Mouse (Mus musculus): ENCODE data around the gene Upp2. TPM values are rescaled to one million over a fixed set of nuclear protein-coding genes. Genes with fewer than 3 reads are reported as not detected.

Gene Upp2
- polyA plus RNA-seq, 1 experiment from 2014 or later = 3.0 TPM

- no peak for DNase-seq (ENCODE audit: low spot score)
- H3K9me3 ChIP-seq (replicated peaks) = no peaks in the 10 kb centered on the region
- H3K36me3 ChIP-seq = no peaks in the 10 kb centered on the region
- H3K27ac ChIP-seq (replicated peaks) = no peak overlapping the region
- H3K27me3 ChIP-seq (ENCODE audit: low read depth, poor library complexity, severe bottlenecking) = no peaks in the 10 kb centered on the region
- H3K4me3 ChIP-seq = no peak overlapping the region
- WGBS = 88% methylated on average over 3 of the region's 3 CpGs
- peaks cover 7% of the 10 kb centered on the region; the same call in 1 of the 2 replicates for H3K4me1 ChIP-seq
Observed at GRCm38 (mm10) chr2:58707676-58708075, 140.6 kb downstream of the Upp2 start.

DNA sequence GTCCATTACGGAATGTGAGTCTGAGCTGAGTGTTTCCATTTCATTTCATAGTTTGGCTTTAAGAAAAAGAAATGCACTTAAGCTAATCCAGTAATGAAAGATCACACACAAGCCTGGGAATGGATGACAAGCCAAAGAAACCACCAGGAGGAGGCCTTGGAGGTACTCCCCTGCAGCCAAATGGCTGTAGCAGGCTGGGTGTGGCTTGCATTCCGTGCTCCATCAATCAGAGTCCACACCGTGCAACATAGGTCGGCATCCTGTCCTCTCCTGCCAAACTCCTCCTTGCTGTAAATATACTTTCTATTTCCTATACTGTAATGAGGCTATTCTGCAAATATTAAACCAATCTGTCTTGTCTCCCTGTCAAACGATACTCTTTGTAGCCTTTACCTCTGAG, 143.1 kb downstream of the Upp2 start:
- Histone ChIP-seq H3K27ac (replicated peaks) (no peak overlapping the region), H3K27me3 (ENCODE audit: low read depth, poor library complexity, severe bottlenecking) (no peaks in the 10 kb centered on the region), H3K4me3 (no peak overlapping the region), H3K9me3 (replicated peaks) (no peaks in the 10 kb centered on the region), H3K4me1 (no peaks in the 10 kb centered on the region), H3K36me3 (no peaks in the 10 kb centered on the region)
- 84% methylated on average over 5 of the region's 5 CpGs for WGBS
- DNase-seq (ENCODE audit: low spot score) = no peak

DNA sequence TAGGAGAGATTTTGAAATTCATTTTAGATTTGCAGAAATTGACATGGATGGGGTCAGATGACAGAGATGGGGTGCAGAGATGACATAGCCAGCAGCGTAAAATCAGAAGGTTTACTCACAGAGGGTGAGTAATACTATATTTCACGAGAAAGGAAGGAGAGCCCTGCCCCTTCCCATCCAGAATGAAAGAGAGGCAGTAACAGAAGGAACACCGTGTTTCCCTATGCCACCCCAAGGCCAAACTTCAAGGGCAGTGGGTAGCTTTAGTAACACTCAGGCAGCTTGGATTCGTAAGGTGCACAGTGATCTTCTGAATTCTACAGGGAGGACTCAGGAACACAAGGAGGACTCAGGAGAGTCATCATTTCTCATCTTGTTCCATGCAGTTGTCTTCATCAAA, 144.0 kb downstream of the Upp2 start:
- Histone ChIP-seq H3K36me3 (no peaks in the 10 kb centered on the region), H3K4me3 (no peak overlapping the region), H3K9me3 (replicated peaks) (no peaks in the 10 kb centered on the region), H3K27ac (replicated peaks) (no peak overlapping the region), H3K27me3 (ENCODE audit: low read depth, poor library complexity, severe bottlenecking) (no peaks in the 10 kb centered on the region), H3K4me1 (no peaks in the 10 kb centered on the region)
- WGBS = 90% methylated on average over 4 of the region's 4 CpGs
- no peak for DNase-seq (ENCODE audit: low spot score)

- Histone ChIP-seq H3K4me3 (no peak overlapping the region), H3K9me3 (replicated peaks) (no peaks in the 10 kb centered on the region), H3K27me3 (ENCODE audit: low read depth, poor library complexity, severe bottlenecking) (no peaks in the 10 kb centered on the region), H3K36me3 (no peaks in the 10 kb centered on the region), H3K4me1 (no peaks in the 10 kb centered on the region), H3K27ac (replicated peaks) (no peak overlapping the region)
- DNase-seq (ENCODE audit: low spot score) = no peak
- 81% methylated on average over 2 of the region's 2 CpGs for whole genome bisulfite sequencing
Observed at GRCm38 (mm10) chr2:58711491-58711890, 144.4 kb downstream of the Upp2 start.

DNA sequence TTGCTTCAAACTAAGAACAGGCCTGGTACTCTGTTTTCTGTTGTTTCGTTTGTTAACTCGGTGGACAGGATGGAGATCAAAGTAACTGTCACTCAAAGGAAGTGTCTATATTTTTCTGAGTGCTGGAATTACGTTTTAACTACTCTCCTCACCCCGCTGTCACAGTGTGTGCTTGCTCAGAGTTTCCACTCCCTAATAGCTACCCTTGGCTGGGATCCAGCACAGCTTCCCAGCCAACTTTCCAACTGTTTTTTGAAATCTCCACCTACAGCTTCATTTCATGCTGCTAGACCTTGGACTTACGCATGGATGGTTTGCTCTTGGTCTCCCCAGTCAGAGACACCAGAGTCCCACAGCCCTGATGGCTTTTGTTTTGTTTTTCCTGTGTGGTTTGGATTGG, 144.8 kb downstream of the Upp2 start:
- no peak for DNase-seq (ENCODE audit: low spot score)

DNA sequence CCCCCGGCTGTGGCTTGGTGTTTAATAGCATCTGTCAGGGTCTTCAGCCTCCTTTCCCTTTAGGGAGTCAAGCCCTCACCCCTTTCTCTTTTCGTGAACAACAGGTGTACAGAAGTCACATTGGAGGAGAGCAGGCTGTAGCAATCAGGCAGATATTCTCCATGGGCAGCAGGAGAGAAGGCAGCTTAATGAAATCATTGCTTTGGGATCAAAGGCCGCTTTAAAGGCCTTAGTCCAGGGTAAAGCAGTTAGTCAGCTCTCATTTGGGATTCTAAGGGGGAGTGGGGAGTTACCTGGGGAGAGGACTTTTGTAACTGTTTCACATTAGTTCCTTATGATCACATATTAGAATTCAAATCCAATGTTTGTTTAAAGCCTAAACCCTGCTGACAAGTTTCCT, 150.8 kb downstream of the Upp2 start:
- DNase-seq (ENCODE audit: low spot score) = no peak
- H3K27ac ChIP-seq (replicated peaks) = no peak overlapping the region
- no peaks in the 10 kb centered on the region for H3K27me3 ChIP-seq (ENCODE audit: low read depth, poor library complexity, severe bottlenecking)
- no peaks in the 10 kb centered on the region for H3K4me1 ChIP-seq
- no peaks in the 10 kb centered on the region for H3K36me3 ChIP-seq
- no peak overlapping the region for H3K4me3 ChIP-seq
- whole genome bisulfite sequencing = 58% methylated on average over 3 of the region's 3 CpGs
- H3K9me3 ChIP-seq (replicated peaks) = peaks cover 8% of the 10 kb centered on the region

More for the DNA sequence above, 144.8 kb downstream of the Upp2 start:
- Histone ChIP-seq H3K9me3 (replicated peaks) (no peaks in the 10 kb centered on the region), H3K4me3 (no peak overlapping the region), H3K27me3 (ENCODE audit: low read depth, poor library complexity, severe bottlenecking) (no peaks in the 10 kb centered on the region), H3K4me1 (no peaks in the 10 kb centered on the region), H3K27ac (replicated peaks) (no peak overlapping the region), H3K36me3 (no peaks in the 10 kb centered on the region)
- WGBS = 83% methylated on average over 5 of the region's 5 CpGs

- no peaks in the 10 kb centered on the region for H3K9me3 ChIP-seq (replicated peaks)
- H3K4me1 ChIP-seq = peaks cover 7% of the 10 kb centered on the region; the same call in 1 of the 2 replicates
- H3K36me3 ChIP-seq = no peaks in the 10 kb centered on the region
- 23% methylated on average over 4 of the region's 4 CpGs for WGBS
- no peak overlapping the region for H3K4me3 ChIP-seq
- no peak for DNase-seq (ENCODE audit: low spot score)
- no peaks in the 10 kb centered on the region for H3K27me3 ChIP-seq (ENCODE audit: low read depth, poor library complexity, severe bottlenecking)
- H3K27ac ChIP-seq (replicated peaks) = no peak overlapping the region
Observed at GRCm38 (mm10) chr2:58737192-58737820, 170.2 kb downstream of the Upp2 start.

- no peaks in the 10 kb centered on the region for H3K9me3 ChIP-seq (replicated peaks)
- H3K27me3 ChIP-seq (ENCODE audit: low read depth, poor library complexity, severe bottlenecking) = no peaks in the 10 kb centered on the region
- DNase-seq (ENCODE audit: low spot score) = no peak
- 80% methylated on average over 1 of the region's 1 CpGs for WGBS
- peaks cover 7% of the 10 kb centered on the region; the same call in 1 of the 2 replicates for H3K4me1 ChIP-seq
- no peak overlapping the region for H3K4me3 ChIP-seq
- no peaks in the 10 kb centered on the region for H3K36me3 ChIP-seq
- H3K27ac ChIP-seq (replicated peaks) = no peak overlapping the region
Observed at GRCm38 (mm10) chr2:58741213-58741612, 174.1 kb downstream of the Upp2 start.

- 91% methylated on average over 4 of the region's 4 CpGs for whole genome bisulfite sequencing
- no peak for DNase-seq (ENCODE audit: low spot score)
- H3K27ac ChIP-seq (replicated peaks) = no peak overlapping the region
- peaks cover 7% of the 10 kb centered on the region; the same call in 1 of the 2 replicates for H3K4me1 ChIP-seq
- no peak overlapping the region for H3K4me3 ChIP-seq
- H3K36me3 ChIP-seq = no peaks in the 10 kb centered on the region
- H3K9me3 ChIP-seq (replicated peaks) = no peaks in the 10 kb centered on the region
- no peaks in the 10 kb centered on the region for H3K27me3 ChIP-seq (ENCODE audit: low read depth, poor library complexity, severe bottlenecking)
Observed at GRCm38 (mm10) chr2:58742026-58742425, 174.9 kb downstream of the Upp2 start.

- Histone ChIP-seq H3K36me3 (no peaks in the 10 kb centered on the region), H3K9me3 (replicated peaks) (no peaks in the 10 kb centered on the region), H3K27me3 (ENCODE audit: low read depth, poor library complexity, severe bottlenecking) (no peaks in the 10 kb centered on the region), H3K27ac (replicated peaks) (no peak overlapping the region), H3K4me3 (no peak overlapping the region), H3K4me1 (peaks cover 4% of the 10 kb centered on the region; the same call in 1 of the 2 replicates)
- WGBS = 87% methylated on average over 3 of the region's 3 CpGs
- no peak for DNase-seq (ENCODE audit: low spot score)
Observed at GRCm38 (mm10) chr2:58743446-58743845, 176.3 kb downstream of the Upp2 start.

- WGBS = 80% methylated on average over 11 of the region's 11 CpGs
- Histone ChIP-seq H3K4me1 (no peaks in the 10 kb centered on the region), H3K27me3 (ENCODE audit: low read depth, poor library complexity, severe bottlenecking) (no peaks in the 10 kb centered on the region), H3K9me3 (replicated peaks) (no peaks in the 10 kb centered on the region), H3K4me3 (no peak overlapping the region), H3K36me3 (no peaks in the 10 kb centered on the region), H3K27ac (replicated peaks) (no peak overlapping the region)
- DNase-seq (ENCODE audit: low spot score) = no peak
Observed at GRCm38 (mm10) chr2:58747483-58748229, 180.6 kb downstream of the Upp2 start.

GRCm38 (mm10) chr2:58748296-58748695, 181.2 kb downstream of the Upp2 start:
- DNase-seq (ENCODE audit: low spot score) = no peak
- Histone ChIP-seq H3K27ac (replicated peaks) (no peak overlapping the region), H3K4me1 (no peaks in the 10 kb centered on the region), H3K9me3 (replicated peaks) (no peaks in the 10 kb centered on the region), H3K4me3 (no peak overlapping the region), H3K36me3 (no peaks in the 10 kb centered on the region), H3K27me3 (ENCODE audit: low read depth, poor library complexity, severe bottlenecking) (no peaks in the 10 kb centered on the region)
- 88% methylated on average over 5 of the region's 5 CpGs for WGBS

DNA sequence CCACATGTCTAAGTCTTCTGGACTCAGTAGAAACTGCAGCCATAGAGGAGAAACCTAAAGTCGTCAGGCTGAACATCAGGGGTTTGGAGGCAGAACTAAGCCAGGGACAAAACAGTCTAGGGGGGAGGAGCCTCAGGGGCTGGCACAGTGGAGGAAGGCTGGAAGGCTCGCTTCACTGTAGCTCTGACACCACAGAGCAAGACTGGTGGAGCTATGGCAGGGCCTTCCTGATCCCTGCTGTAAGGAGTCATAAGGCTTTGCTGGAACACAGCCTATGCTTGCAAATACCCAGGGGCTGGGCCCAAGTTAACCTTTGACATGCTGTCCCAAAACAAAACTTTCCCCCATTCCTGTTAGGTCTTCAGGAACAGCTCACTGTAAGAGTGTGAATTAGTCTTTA, 185.8 kb downstream of the Upp2 start:
- Histone ChIP-seq H3K4me1 (no peaks in the 10 kb centered on the region), H3K9me3 (replicated peaks) (no peaks in the 10 kb centered on the region), H3K27me3 (ENCODE audit: low read depth, poor library complexity, severe bottlenecking) (no peaks in the 10 kb centered on the region), H3K36me3 (no peaks in the 10 kb centered on the region), H3K27ac (replicated peaks) (no peak overlapping the region), H3K4me3 (no peak overlapping the region)
- WGBS = 24% methylated on average over 2 of the region's 2 CpGs
- no peak for DNase-seq (ENCODE audit: low spot score)
